Mouse (Mus musculus) heart, adult 18-20 months (tissue): ENCODE measurements around the gene Kmt2c. TPM values are rescaled to one million over a fixed set of nuclear protein-coding genes. Genes with fewer than 3 reads are reported as not detected.
"Not testable (repeated sequence)": the region's sequence is repeated elsewhere in the genome, so short reads cannot be mapped to it uniquely, and the experiment has no call there.

Experiments used
- DNase-seq, 2 experiments: peaks; one replicate each; pipeline ENCODE4 v3.0.0; 2021 to 2022; ENCODE audit warnings: mixed read lengths in 1 of 2
- total RNA-seq, 2 experiments: library from RNA; stranded (reverse); gene quantifications; 2 replicates each; pipeline ENCODE4 v1.2.3; 2021

The Kmt2c gene
- total RNA-seq, 2 experiments from 2014 or later: 41.8 to 45.0 TPM

DNA sequence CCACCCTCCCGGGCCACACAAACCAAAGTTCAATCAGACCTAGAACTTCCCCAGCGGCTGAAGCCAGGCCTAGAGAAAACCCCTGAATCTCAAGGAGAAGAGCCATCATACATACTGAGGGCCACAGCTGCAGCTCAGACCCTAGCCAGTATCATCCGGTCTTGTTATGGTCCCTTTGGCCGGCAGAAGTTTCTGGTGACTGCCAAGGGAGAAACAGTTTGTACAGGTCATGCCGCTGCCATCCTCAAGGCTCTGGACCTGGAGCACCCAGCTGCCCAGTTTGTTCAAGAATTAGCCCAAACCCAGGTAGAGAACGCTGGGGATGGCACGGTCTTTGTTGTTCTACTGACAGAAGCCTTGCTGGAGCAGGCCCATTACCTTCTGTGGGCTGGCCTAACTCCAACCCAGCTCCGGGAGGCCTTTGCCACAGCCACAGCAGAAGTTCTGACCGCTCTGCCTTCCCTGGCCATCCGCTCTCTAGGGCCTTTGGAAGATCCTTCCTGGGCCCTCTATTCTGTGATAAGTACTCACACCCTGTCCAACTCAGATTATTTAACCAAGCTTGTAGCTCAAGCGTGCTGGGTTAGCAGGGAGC, 17.8 kb upstream of the Kmt2c start:
- DNase-seq: no peak

DNA sequence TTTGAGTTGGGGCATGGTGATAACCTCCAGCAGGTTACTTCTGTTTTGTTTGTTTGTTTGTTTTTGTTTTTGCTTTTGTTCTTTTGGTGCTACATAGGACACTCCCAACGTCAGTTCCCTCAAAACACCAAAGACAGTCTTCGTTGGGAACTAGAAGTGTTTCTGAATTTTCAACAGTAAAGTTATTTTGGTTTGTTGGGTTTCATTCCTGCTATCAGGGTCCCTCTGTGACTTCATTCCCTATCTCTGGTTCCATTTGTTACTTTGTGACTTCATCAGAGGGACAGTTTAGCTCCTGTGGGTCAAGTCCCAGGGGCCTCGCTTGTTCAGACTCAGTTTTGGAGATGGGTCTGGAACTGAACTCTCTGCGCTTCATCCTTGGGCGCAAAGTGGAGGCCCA, 17.2 kb upstream of the Kmt2c start, which contains the start of gene Cct8l1:
Cct8l1 (plus strand) TSS at position 301 of the 400 bp plus-strand sequence.
- no peak for DNase-seq

DNA sequence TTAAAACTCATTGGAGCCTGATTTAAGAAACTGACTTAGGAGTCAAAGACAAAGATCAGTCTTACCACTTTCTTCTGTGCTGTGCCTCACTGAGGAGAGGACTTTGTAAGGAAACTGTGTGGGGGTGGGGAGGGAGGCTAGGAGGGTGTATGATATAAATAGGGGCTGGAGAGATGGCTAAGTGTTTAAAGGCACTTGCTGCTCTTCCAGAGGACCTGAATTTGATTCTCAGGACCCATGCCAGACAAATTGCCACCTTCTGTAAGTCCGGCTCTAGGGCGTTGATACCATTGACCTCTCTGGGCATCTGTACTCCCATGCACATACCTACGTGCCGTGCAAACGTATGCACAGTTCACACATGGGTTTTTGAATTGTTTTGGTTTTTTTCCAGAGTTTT, 7.5 kb upstream of the Kmt2c start:
- no peak for DNase-seq

DNA sequence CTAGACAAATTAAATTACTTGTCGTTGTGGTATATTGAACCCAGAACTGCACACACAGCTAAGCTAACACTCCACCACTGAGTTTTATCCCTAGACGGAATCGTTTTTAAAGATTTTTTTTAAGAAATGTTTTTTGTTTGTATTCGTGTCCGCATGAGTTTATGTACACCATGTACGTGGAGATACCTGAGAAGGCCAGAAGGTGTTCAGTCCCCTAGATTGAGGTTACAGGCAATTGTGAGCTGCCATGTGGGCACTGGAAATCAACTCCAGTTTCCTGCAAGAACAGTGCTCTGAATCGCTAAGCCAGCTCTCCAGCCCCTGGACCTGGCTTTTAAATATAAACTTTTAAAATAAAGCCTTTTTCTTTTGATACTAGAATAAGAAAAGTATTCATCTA, 2.1 kb upstream of the Kmt2c start:
- DNase-seq: no peak

DNA sequence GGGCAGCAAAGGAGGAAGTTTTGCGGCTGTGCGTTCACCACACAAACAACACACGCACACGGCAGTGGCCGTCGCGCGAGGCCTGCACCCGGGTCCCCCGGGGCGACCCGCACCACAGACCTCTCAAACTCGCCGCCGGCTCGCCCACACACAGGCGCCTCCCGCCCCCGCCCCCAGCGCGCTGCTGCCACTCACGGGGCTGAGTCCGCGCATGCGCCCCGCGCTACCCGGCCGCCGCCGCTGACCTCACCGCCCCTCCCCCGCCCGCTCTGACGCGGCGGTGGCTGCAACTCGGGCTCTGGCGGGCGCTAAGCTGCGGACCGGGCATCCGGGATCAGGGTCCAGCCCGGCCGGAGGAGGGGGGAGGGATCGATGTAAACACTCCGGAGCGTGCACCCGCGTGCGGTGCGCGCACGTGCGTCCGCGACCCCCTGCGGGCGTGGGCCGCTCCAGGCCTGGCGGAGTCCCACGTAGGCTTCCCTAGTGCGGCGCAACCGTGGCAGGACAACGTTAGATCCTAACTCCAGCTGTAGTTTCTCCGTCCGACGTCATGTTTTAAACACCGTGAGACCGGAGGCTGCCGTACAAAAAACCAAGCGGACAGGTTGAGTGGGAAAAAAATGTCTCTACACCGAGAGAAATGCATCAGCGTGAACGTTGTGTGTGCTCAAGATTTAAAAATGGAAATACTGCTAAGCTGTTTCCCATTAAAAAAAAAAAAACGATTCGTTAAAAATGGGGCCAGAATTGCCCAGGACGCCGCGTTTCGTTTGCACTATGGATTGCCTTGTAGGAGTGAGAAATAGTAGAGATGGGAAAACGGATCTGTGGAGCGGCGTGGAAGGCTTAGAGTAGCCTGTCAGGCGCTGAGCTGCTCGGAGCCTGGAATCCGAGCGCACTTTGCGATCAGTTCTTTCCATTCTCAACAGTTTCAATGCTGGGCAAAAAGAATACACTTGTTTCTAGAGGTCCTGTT, 1.1 kb upstream of the Kmt2c start:
- peak; percentile 97 for DNase-seq

DNA sequence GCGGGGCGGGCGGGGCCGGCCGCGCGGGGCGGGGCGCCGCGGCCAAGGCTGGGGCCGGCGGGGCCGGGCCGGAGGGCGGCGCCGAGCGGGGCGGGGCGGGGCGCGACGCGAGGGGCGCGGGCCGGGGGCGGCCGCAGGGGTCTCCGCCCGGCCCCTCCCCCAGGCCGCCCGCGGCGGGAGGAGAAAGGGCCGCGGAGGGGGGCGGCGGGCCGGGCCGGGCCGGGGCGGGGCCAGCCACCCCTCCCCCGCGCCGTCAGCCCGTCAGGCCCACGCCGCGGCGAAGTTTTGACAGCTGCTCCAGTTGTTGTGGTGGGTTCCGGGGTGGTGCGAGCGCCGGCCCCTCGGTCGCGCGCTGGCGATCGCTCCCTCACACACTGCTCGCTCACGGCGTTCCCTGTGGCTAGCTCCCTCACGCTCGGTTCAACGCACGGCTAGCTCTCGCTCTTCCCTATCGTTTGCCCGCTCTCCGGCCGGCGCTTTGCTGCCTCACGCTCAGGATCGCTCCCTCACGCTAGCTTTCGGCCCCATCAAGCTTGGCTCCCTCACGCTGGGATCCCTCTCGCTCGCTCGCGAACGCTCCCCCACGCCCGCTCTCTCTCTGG, 339 bp upstream of the Kmt2c start:
- peak in 1 of 2 experiments; percentile 86 for DNase-seq

DNA sequence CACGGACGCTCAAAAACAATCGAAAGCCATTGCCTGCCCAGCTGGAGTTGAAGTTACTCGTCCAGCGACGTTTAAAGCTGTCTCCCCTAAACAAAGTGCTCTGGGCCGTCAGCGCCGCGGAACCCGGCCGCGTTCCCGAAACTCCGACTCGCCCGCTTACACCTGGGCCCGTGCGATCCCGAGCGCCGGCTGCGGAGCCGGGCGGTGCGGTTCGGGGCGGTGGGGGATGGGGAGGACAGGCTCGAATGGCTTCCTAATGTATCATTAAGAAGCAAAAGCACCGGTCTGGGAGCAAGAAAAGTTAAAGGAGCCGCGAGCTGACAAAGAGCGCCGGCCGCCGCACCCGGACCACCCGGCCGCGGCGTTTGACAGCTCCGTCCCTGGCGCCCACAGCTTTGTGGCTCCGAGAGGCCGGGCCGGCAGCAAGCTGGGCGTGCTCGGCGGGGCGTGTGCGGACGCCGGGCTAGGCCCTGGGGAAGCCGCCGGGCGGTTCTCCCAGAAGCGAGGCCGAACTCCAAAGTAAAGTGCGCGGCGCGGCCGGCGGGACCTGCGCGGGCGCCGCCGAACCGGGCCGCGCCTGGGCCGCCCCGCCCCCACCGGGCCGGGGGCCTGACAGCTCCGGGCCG, 750 bp downstream of the Kmt2c start:
- DNase-seq: peak; percentile 70 to 73

DNA sequence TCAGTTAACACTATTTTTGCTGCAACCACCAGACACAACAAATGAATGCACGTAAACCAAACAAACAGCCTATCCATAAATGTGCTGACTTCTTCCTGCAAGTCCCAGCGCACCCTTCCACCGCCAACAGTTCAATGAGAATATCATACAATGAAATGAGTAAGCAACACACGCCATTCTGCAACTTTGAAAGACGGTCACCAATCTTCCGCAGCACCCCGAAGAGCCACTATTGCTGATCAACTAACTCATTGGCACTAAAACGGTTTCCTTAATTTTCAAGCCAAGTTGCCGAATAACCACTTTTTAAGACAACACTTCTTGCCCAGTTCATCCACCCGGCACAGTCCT, 1.2 kb downstream of the Kmt2c start:
- DNase-seq: no peak

DNA sequence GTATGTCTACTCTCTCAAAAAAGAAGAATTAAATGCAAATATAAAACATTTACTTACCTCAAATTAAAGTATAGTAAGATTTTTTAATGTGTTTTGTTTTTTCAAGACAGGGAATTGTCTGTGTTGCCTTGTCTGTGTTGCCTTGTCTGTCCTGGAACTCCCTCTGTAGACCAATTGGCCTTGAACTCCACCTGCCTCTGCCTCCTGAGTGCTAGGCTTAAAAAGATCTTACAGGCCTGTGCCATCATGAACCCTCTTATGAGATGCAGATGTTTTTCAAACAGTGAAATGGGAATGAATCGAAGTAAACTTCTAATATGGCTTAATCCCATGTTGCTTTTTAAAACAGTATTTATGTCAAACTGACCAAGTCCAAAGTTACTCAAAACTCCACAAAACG, 1.9 kb downstream of the Kmt2c start:
- DNase-seq: no peak

DNA sequence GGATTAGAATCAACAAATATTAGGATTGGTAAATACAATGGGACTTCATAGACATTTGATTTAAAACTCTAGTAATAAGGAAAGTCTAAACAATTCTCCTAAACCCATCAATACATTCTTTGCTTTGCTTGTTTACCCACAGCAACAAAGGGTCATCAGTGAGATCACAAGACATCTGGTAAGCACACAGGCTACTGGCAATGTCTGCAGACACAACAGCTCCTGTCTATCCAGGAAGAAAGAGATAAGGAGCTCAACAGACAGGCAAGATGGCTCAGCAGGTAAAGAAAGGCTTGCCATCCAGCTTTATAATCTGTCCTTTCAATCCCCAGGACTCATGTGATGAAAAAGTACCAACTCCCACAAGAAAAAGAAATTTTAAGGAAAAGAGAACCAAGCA, 19.7 kb downstream of the Kmt2c start:
- no peak for DNase-seq

DNA sequence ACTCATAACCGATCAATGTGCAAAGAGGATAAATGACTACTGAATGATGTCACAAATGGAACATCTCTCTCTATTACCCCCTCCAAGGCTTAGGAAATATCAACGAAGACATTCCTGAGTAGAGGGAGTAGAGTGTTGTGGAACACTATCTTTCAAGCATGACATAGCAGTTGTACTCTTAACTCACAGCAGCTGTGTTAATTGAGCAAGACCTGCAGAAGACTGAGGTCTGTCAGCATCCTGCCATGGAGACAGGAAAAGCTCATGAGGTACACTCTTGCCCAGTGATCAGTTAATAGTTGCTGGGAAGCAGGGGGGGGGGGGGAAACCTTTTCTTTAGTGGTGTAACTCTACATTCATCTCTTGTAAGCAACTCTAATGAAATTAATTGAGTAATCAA, 22.8 kb downstream of the Kmt2c start:
- no peak for DNase-seq

DNA sequence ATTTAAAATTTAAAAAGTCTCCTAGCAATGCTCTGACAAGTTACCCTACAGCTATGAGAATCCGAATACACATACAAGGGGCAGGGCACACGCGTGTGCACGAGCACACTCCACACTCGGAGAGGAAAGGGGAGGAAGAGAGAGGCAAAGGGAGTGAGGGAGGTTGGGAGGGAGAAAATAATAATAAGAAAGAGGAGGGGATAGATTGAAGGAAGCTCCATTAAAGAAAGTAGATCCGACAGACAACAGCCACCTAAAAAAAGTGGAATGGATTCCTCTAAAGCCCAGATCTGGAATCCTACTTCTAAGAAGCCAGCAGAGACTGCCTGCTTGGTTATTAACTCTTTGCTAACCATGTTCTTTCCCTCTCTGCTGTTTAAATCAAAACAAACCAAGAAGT, 26.5 kb downstream of the Kmt2c start:
- peak in 1 of 2 experiments; percentile 22 for DNase-seq

DNA sequence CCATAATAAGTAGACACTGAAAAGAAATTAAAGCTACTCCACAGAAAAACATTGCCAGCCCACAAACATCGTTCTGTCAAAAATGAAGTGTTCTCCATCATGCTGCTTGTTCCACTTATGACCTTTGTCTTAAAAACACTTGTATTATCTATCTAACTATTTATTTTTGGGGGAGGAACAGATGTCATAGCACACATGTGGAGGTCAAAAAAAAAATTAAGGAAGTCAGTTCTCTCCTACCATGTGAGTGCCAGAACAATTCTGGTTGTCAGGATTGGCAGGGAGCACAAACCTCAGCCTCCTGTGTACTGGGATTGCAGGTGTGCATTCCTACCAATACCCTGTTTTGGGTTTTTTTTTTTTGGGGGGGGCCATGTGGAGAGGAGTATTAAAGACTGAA, 36.6 kb downstream of the Kmt2c start:
- no peak for DNase-seq

DNA sequence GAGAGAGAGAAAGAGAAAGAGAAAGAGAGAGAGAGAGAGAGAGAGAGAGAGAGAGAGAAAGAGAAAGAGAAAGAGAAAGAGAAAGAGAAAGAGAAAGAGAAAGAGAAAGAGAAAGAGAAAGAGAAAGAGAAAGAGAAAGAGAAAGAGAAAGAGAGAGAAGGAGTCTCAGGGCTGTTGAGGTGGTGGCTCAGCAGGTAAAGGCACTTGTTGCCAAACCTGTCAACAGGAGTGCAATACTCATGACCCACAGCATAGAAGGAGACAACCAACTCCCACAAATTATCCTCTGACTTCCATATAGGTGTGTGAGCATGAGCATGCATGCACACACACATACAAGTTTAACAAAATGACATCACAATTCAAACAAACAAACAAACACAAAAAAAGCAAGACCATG, 43.2 kb downstream of the Kmt2c start:
- not testable (repeated sequence) for DNase-seq

DNA sequence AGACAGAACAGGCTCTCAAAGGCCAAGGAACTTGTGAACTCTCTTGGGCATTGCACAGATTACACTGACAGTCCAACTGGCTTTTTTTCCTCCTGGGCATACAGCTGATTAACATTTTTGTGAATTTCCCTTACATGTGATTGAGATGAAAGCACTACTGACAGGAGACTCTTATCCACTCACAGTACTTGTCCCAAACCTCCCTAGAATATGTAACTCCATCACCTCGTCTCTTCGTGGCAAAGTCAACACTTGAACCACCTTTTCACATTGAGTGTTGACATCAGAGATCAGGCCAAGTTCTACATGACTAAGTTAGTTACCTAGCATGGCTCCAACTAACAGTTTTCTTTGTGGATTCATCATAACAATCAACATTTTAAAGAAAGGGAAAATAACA, 45.9 kb downstream of the Kmt2c start:
- DNase-seq: no peak

DNA sequence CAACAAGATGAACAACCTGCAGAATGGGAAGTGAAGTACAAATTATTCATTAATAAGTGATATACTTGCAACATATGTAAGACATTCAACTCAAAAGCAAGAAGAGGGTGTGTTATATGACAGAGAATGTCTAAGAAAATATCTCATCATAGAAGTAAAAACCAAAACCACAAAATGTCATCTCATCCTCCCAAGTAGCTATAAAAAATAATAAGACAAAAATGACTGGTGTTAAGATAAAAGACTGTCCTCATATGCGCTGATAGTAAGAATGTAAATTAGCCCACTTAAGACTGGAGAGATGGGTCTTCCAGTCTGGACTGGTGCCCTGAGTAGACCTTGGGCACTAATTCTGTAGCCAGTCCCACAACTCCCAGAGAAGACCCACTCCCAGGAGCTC, 61.1 kb downstream of the Kmt2c start:
- DNase-seq: no peak

DNA sequence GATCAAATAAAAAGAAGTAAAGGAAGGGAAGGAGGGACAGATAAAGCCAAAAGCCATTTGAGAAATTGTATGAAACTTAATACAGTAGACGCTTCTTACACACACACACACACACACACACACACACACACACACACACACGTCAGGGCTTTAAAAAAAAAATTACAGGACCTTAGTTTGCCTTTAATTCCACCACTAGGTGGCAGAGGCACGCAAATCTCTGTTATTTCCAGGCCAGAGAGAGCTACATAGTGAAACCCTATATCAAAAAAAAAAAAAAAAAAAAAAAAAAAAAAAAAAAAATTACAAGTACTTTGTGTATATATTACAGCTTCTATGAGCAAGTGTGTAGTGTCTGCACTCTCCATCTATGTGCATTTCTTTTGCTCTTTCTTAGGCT, 62.5 kb downstream of the Kmt2c start:
- DNase-seq: peak; percentile 64 to 70

DNA sequence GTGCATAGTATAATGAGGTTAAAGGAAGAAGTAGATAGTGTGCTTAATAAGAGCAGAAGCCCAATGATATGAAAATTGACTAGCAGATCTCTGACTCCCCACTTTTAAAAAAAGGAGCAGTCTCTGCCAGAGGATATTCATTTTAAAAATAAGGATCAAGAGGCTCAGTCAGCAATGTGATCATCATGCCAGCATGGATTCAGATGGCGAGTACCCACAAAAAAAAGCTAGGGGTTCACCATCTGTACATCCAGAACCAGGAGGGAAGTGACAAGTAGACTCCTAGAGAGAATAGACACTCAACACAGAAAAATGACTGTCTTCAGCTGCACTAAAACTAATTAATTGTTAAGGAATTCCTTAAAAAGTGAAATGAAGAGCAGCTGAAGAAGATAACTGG, 76.0 kb downstream of the Kmt2c start:
- no peak for DNase-seq

DNA sequence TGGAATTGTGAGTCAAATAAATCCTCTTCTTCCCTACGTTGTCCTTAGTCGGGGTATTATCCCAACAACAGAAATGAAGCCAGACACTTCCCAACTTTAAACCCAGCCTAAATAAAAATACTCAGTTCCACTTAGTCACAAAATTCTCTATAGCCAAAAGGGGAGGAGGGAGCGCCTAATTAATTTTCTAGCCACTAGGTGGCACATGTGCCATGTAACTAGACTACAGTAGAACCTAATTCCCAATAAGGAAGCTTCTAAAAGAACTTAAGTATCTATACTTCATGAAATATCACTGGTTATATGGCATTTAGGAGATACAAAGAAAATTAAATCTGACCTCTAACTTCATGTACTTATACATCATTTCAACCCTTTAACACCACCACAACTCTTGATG, 78.0 kb downstream of the Kmt2c start:
- peak; percentile 68 to 87 for DNase-seq

DNA sequence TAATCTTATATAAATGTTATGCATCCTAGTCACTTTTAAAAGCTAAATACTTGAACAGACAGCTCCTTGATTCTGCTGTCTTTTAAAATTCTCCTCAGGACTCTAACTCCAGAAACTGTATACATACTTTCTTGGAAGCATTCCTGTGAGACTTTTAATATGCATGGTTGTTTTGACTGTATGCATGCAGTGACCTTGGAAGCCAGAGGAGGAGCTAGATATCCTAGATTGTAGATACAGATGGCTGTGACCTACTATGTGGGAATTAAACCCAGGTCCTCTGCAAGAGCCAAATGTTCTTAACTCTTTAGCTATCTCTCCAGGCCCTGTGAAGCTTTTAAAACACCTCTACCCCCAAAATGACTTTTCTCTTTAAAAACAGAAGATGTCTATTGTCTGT, 83.2 kb downstream of the Kmt2c start:
- no peak for DNase-seq

DNA sequence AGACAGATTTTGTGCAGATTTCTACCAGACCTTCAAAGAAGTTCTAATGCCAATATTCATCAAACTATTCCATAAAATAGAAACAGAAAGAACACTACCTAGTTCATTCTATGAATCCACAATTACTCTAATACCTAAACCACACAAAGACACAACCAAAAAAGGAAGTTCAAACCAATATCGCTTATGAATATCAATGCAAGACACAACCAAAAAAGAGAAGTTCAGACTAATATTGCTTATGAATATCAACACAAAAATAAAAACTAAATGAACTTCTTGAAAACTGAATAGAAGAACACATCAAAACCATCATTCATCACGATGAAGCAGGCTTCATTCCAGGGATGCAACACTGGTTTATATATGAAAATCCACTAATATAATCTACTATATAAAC, 101.9 kb downstream of the Kmt2c start:
- no peak for DNase-seq

DNA sequence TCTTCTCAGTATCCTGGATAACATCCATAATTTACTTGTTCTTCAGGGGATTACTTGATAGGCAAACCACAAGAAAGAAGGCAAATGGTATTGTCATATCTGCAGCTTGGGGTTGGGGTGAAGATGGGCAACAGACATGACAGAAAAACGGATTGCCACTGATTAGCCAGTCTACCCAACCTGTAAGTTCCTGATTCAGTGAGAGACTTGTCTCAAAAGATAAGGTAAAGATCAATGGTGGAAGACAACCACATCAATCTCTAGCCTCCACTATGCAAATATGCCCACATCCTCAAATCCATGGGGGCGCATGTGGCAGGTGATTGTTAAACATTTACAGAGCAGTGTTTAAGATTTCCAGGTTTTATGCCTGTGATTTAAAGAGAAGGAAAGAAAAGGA, 105.9 kb downstream of the Kmt2c start:
- no peak for DNase-seq

DNA sequence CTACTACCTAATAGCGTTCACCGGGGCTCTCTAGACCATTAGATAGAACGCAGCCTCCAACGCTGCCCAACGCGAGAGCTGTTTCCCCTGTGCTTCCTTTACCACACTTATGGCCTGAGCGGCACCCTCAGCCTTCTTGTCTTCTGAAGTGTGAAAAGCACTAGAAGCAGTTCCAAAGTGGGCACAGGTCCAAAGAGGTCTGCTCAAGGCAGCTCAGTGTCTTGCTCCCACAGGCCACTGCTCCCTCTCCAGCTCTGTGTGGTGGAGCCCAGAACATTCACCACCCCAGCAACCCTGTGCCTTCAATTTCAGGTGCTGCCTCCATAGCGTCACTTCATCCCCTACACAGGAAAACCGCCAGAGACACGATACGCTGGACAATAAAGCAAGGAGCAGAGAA, 115.0 kb downstream of the Kmt2c start:
- DNase-seq: peak in 1 of 2 experiments; percentile 14
